Mouse (Mus musculus) cerebellum, adult 11-12 months (tissue): ENCODE results near the gene Fam213a.

ENCODE experiments used
- DNase-seq: peaks from one replicate; pipeline ENCODE4 v3.0.0; 2022

Fam213a gene

GRCm38 (mm10) chr14:40962365-40963290, 51.0 kb downstream of the Fam213a start:
- no peak for DNase-seq

- DNase-seq, result no peak
Observed at GRCm38 (mm10) chr14:40960237-40960636, 53.4 kb downstream of the Fam213a start.

GRCm38 (mm10) chr14:40959586-40959985, 54.0 kb downstream of the Fam213a start:
- DNase-seq, result no peak

- no peak for DNase-seq
Observed at GRCm38 (mm10) chr14:40958986-40959381, 54.6 kb downstream of the Fam213a start.

GRCm38 (mm10) chr14:40958083-40958985, 55.3 kb downstream of the Fam213a start:
- DNase-seq, result no peak

GRCm38 (mm10) chr14:40957607-40958006, 56.0 kb downstream of the Fam213a start:
- no peak for DNase-seq

GRCm38 (mm10) chr14:40956252-40957146, 57.1 kb downstream of the Fam213a start:
- peak; percentile 50 for DNase-seq

- DNase-seq, result no peak
Observed at GRCm38 (mm10) chr14:40955596-40956251, 57.9 kb downstream of the Fam213a start.

GRCm38 (mm10) chr14:40955146-40955545, 58.4 kb downstream of the Fam213a start:
- no peak for DNase-seq

GRCm38 (mm10) chr14:40953381-40953780, 60.2 kb downstream of the Fam213a start:
- DNase-seq, result no peak

- no peak for DNase-seq
Observed at GRCm38 (mm10) chr14:40952715-40953114, 60.9 kb downstream of the Fam213a start.

- no peak for DNase-seq
Observed at GRCm38 (mm10) chr14:40952301-40952700, 61.3 kb downstream of the Fam213a start.

GRCm38 (mm10) chr14:40949730-40950614, 63.6 kb downstream of the Fam213a start:
- DNase-seq, result no peak

GRCm38 (mm10) chr14:40949047-40949446, 64.5 kb downstream of the Fam213a start:
- no peak for DNase-seq

- no peak for DNase-seq
Observed at GRCm38 (mm10) chr14:40948522-40948921, 65.1 kb downstream of the Fam213a start.

- DNase-seq, result no peak
Observed at GRCm38 (mm10) chr14:40947431-40948394, 65.9 kb downstream of the Fam213a start.

- no peak for DNase-seq
Observed at GRCm38 (mm10) chr14:40943802-40944201, 69.8 kb downstream of the Fam213a start.
